Mouse (Mus musculus) liver, postnatal 0 days (tissue): ENCODE data around the gene Prph. TPM values are rescaled to one million over a fixed set of nuclear protein-coding genes. Genes with fewer than 3 reads are reported as not detected.

Experiments used
- ATAC-seq: fragments of 200-750 bp; cut with Nextera tagmentation; 2 replicates; pipeline ENCODE4 v1.8.0; 2017; ENCODE audit warnings: mild to moderate bottlenecking, moderate library complexity
- DNase-seq: peaks from one replicate; pipeline ENCODE4 v3.0.0-alpha.2; 2016
- H3K27ac ChIP-seq: fragments of 300-500 bp; sonication (generic); 2 replicates; pipeline ENCODE4 v1.5.1; 2014; ENCODE audit warnings: antibody characterized with exemption, moderate library complexity, mild to moderate bottlenecking, low read depth
- H3K27me3 ChIP-seq: fragments of 300-500 bp; sonication (generic); 2 replicates; pipeline ENCODE4 v1.6.1; 2014; ENCODE audit warnings: low read length, control low read depth, mixed read lengths; ENCODE audit not compliant: insufficient read depth
- H3K36me3 ChIP-seq: fragments of 300-500 bp; sonication (generic); replicated peaks from 2 replicates; pipeline ENCODE4 v1.6.1; 2014; ENCODE audit warnings: mild to moderate bottlenecking, control low read depth, low read length, moderate library complexity, mixed read lengths; ENCODE audit not compliant: insufficient read depth
- H3K4me1 ChIP-seq: fragments of 300-500 bp; sonication (generic); 2 replicates; pipeline ENCODE4 v1.6.1; 2014; ENCODE audit warnings: antibody characterized with exemption, mild to moderate bottlenecking, control low read depth; ENCODE audit not compliant: insufficient read depth
- H3K4me2 ChIP-seq: fragments of 300-500 bp; sonication (generic); 2 replicates; pipeline ENCODE4 v1.6.1; 2014; ENCODE audit warnings: low read depth, mild to moderate bottlenecking, low read length, moderate library complexity, mixed read lengths
- H3K4me3 ChIP-seq: fragments of 300-500 bp; sonication (generic); 2 replicates; pipeline ENCODE4 v1.5.1; 2014; ENCODE audit warnings: low read depth, low read length
- H3K9ac ChIP-seq: fragments of 300-500 bp; sonication (generic); replicated peaks from 2 replicates; pipeline ENCODE4 v1.6.1; 2014; ENCODE audit warnings: mild to moderate bottlenecking, moderate library complexity
- H3K9me3 ChIP-seq: fragments of 300-500 bp; sonication (generic); 2 replicates; pipeline ENCODE4 v1.6.1; 2016; ENCODE audit warnings: mild to moderate bottlenecking, control low read depth, low read length, mixed read lengths
- CTCF ChIP-seq: sonication (generic); IDR thresholded peaks from 2 replicates; pipeline ENCODE4 v1.5.1; 2016; ENCODE audit warnings: antibody characterized with exemption, low read depth
- EP300 ChIP-seq: IDR thresholded peaks from 2 replicates; pipeline ENCODE4 v1.6.1; 2016; ENCODE audit warnings: antibody characterized with exemption, low read depth, mild to moderate bottlenecking
- WGBS: fragments of 180-500 bp; shearing (Covaris S2); extraction: QIAGEN DNeasy Blood & Tissue Kit; methylation state at CpG from one replicate; pipeline ENCODE4 v1.1.7; 2014; ENCODE audit not compliant: insufficient replicate concordance; 5-methylcytosine and 5-hydroxymethylcytosine counted together
- microRNA-seq: library from miRNA; unstranded; fragments of <30 nt; microRNA quantifications from one replicate; pipeline ENCODE4, GENCODE M21; 2016
- polyA plus RNA-seq: library from polyadenylated mRNA; unstranded; fragments of >200 nt; fragmentation: Nextera tagmentation; extraction: Ambion mirVana; gene quantifications from 2 replicates; pipeline ENCODE4 v1.2.1, GENCODE M21; 2015

Gene Prph
- polyA plus RNA-seq, 1 experiment from 2014 or later, result 0.85 TPM

DNA sequence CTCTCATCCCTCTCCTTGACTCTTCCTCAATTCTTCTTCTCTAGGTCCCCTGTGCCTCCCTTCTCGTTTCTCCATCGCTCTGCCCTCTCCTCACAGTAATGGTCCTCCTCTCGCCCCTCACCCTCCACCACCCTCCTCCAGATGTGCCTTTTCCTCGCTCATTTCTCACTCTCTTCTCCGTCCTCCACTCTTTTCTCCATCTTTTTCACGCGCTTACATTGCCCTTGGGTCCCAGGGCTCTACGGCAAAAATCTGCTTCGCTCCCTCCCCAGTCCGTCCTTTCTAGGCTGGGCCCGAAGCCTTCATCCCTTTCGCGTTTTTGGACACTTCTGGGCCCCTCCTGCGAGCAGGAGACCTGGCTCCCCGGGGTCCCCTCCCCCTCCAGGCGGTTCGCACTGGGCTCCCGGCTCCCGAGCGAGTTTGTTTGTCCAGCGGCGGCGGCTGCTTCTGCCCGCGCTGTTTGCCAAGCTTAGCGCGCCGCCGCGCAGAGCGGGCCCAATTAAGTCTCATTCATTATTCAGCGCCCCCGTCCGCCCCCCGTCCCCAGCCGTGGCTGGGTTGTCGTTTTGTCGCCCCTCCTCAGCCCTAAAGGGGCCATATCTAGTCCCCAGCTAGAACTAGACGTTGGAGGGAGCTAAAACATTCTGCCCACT lies 43.0 kb downstream of the Prph start:
- ATAC-seq, result no peak
- Histone ChIP-seq H3K4me3 (peak overlapping the region; percentile 49), H3K4me2 (peak overlapping the region; percentile 72), H3K4me1 (peaks cover 28% of the 10 kb centered on the region), H3K36me3 (no peaks in the 10 kb centered on the region), H3K9ac (0 out of 2 replicates have a peak overlapping the region, but pooled peaks have one; percentile 26), H3K27me3 (peaks cover 67% of the 10 kb centered on the region), H3K27ac (no peak overlapping the region), H3K9me3 (no peaks in the 10 kb centered on the region)
- no peak for DNase-seq
- TF ChIP-seq EP300 (no peak), CTCF (no peak)
- WGBS, result under 1% methylated on average over 39 of the region's 39 CpGs

DNA sequence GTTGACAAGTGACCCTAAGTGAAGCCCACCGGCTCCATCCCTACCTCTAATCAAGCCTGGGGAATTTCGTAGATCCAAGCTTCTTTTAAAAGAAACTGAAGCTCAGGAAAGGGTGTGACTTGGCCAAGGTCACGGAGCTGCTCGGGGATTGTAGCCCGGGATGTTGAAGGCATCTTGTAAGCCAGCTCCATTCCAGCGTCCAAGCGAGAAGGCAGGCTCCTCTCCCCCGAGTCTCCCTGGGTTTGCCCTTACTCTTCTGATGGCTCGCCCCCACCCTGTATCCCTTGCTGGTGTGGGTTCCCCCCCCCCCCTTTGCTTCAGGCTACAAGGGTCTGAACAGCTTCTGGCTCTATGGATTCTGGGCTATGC lies 43.5 kb downstream of the Prph start:
- H3K4me1 ChIP-seq, result peaks cover 27% of the 10 kb centered on the region
- 4% methylated on average over 9 of the region's 9 CpGs for WGBS
- H3K4me2 ChIP-seq, result peak overlapping the region; percentile 72
- H3K9ac ChIP-seq, result no peak overlapping the region
- DNase-seq (no peak), ATAC-seq (no peak)
- peaks cover 62% of the 10 kb centered on the region for H3K27me3 ChIP-seq
- no peak overlapping the region for H3K27ac ChIP-seq
- H3K4me3 ChIP-seq, result peak overlapping the region; percentile 49
- H3K36me3 ChIP-seq, result no peaks in the 10 kb centered on the region
- no peaks in the 10 kb centered on the region for H3K9me3 ChIP-seq
- TF ChIP-seq CTCF, result no peak
- no peak for TF ChIP-seq EP300

DNA sequence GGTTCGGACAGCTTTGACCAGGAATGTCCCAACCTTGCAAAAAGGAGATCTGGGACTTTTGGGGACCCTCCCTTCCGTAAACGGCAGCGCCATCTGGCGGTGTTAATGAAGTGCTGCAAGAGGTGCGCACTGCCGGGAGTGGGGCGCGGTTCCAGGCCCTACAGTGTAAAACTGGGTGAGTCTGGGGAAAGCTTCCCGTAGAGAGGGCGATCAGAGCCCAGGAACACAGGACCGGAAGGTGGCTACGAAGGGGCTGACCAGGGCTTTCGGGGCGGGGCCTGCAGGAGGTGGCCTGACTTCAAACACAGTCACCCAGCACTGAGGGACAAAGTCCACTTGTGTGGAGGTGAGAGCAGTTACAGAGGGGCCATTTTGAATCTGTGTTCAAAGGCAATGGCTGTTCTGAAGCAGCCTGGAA lies 44.2 kb downstream of the Prph start:
- TF ChIP-seq EP300 (no peak), CTCF (peak; percentile 83)
- peak overlapping the region; percentile 64 for H3K9ac ChIP-seq
- H3K4me1 ChIP-seq, result peaks cover 22% of the 10 kb centered on the region
- H3K27ac ChIP-seq, result peak overlapping the region; percentile 94
- peak overlapping the region; percentile 72 for H3K4me2 ChIP-seq
- H3K27me3 ChIP-seq, result peaks cover 57% of the 10 kb centered on the region
- peak; percentile 82 for DNase-seq
- 3% methylated on average over 15 of the region's 15 CpGs for WGBS
- peak overlapping the region; percentile 49 for H3K4me3 ChIP-seq
- no peaks in the 10 kb centered on the region for H3K36me3 ChIP-seq
- ATAC-seq, result peak; percentile 94
- H3K9me3 ChIP-seq, result no peaks in the 10 kb centered on the region

DNA sequence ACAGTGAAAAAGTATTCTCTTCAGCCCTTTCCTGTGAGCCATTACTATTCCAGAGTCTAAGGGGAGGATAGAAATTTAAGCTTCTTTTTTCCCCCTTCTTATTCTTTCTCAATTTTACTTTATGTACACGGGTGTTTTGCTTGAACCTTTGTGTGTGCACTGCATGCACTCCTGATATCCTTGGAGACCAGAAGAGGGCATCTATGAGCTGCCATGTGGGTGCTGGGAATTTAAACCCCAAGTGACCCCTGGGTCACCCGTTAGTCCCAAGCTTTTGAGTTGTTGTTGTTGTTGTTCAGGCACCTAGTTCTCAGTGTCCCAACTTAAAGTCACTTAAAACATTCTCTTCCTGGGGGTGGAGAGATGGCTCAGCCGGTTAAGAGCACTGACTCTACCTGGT lies 45.0 kb downstream of the Prph start:
- H3K4me1 ChIP-seq, result peaks cover 22% of the 10 kb centered on the region
- H3K4me2 ChIP-seq, result peak overlapping the region; percentile 72
- peak overlapping the region; percentile 94 for H3K27ac ChIP-seq
- H3K4me3 ChIP-seq, result peak overlapping the region; percentile 49
- H3K27me3 ChIP-seq, result peaks cover 50% of the 10 kb centered on the region
- ATAC-seq, result no peak
- no peaks in the 10 kb centered on the region for H3K9me3 ChIP-seq
- H3K36me3 ChIP-seq, result no peaks in the 10 kb centered on the region
- 34% methylated on average over 3 of the region's 3 CpGs for WGBS
- DNase-seq, result no peak
- TF ChIP-seq CTCF, result peak; percentile 36; the same call in 1 of the 2 replicates
- TF ChIP-seq EP300, result no peak
- peak overlapping the region; percentile 64 for H3K9ac ChIP-seq

DNA sequence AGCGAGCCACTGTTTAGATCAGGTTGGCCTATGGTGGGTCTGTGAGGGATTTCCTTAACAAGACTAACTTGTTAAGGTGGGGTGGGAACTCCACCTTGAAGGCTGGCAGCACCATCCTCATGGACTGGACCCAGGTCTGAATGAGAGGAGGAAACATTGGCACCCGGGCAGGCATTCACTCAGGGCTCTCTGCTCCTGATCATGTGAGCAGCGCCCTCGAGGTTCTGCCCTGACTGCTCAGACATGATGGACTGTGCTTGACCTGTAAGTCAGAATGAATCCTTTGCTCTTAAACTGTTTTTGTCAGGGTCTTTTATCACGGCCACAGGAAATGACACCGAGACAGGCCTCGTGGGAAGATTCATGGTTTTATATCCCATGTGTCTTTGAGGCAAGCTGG lies 50.3 kb downstream of the Prph start:
- 38% methylated on average over 7 of the region's 7 CpGs for WGBS
- no peaks in the 10 kb centered on the region for H3K36me3 ChIP-seq
- no peak overlapping the region for H3K27ac ChIP-seq
- no peak for DNase-seq
- H3K9me3 ChIP-seq, result no peaks in the 10 kb centered on the region
- H3K4me1 ChIP-seq, result 0 out of 2 replicates have a peak, but pooled peaks cover 4% of the 10 kb centered on the region
- H3K4me2 ChIP-seq, result no peak overlapping the region
- 0 out of 2 replicates have a peak, but pooled peaks cover 4% of the 10 kb centered on the region for H3K27me3 ChIP-seq
- TF ChIP-seq CTCF (no peak), EP300 (no peak)
- H3K4me3 ChIP-seq, result no peak overlapping the region
- no peak overlapping the region for H3K9ac ChIP-seq
- ATAC-seq, result no peak

DNA sequence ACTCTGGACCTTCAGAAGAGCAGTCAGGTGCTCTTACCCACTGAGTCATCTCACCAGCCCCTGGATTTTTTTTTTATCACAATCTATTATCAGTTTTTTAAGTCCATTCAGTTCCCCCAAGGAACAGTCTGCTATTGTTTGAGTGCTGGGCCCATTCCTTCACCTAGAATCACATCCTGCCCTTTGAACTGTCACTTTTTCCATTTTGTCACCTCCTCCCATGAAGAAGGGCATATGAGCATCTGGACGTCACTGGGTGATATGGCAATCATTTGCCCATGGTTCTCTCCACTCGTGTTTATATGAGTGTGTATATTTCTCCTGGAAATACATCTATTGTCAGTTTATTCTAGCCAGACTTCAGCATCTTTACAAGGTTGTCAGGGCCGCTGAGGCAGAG lies 52.9 kb downstream of the Prph start:
- DNase-seq, result no peak
- 70% methylated on average over 3 of the region's 3 CpGs for WGBS
- Histone ChIP-seq H3K4me3 (no peak overlapping the region), H3K9me3 (no peaks in the 10 kb centered on the region), H3K36me3 (no peaks in the 10 kb centered on the region), H3K27ac (no peak overlapping the region), H3K4me1 (no peaks in the 10 kb centered on the region), H3K9ac (no peak overlapping the region), H3K4me2 (no peak overlapping the region), H3K27me3 (no peaks in the 10 kb centered on the region)
- ATAC-seq, result no peak
- no peak for TF ChIP-seq CTCF

Small RNA genes lying within 50 kb of the gene (microRNA-seq; reads per million reads assigned to microRNA genes)
- not detected for gene Mir6960

Other genes starting within 250 kb of the Prph start
- not detected in 2 replicates for gene Ddn, start 245.7 kb upstream of the Prph start, polyA plus RNA-seq
- gene Prkag1, start 223.7 kb upstream of the Prph start, polyA plus RNA-seq, result 42.0 and 47.4 TPM in 2 replicates
- gene Kmt2d, start 184.0 kb upstream of the Prph start, polyA plus RNA-seq, result 3.0 and 3.6 TPM in 2 replicates
- 1.4 and 1.8 TPM in 2 replicates for gene Rhebl1, start 160.6 kb upstream of the Prph start, polyA plus RNA-seq
- 0.07 TPM in 1 of 2 replicates, not detected in the other for gene Dhh, start 156.6 kb upstream of the Prph start, polyA plus RNA-seq
- 4.9 and 5.1 TPM in 2 replicates for gene Lmbr1l, start 136.9 kb upstream of the Prph start, polyA plus RNA-seq
- 389 and 423 TPM in 2 replicates for gene Tuba1b, start 120.6 kb upstream of the Prph start, polyA plus RNA-seq
- not detected in 2 replicates for gene Gm49450, start 101.6 kb upstream of the Prph start, polyA plus RNA-seq
- 28.1 and 28.7 TPM in 2 replicates for gene Tuba1a, start 101.5 kb upstream of the Prph start, polyA plus RNA-seq
- 149 and 152 TPM in 2 replicates for gene Tuba1c, start 25.3 kb upstream of the Prph start, polyA plus RNA-seq
- gene Troap, start 19.4 kb downstream of the Prph start, polyA plus RNA-seq, result 5.6 and 6.7 TPM in 2 replicates
- 0.12 TPM in 1 of 2 replicates, not detected in the other for gene C1ql4, start 32.6 kb downstream of the Prph start, polyA plus RNA-seq
- 28.2 and 29.6 TPM in 2 replicates for gene Dnajc22, start 38.0 kb downstream of the Prph start, polyA plus RNA-seq
- gene Spats2, start 70.7 kb downstream of the Prph start, polyA plus RNA-seq, result 4.0 and 4.7 TPM in 2 replicates
- gene Kcnh3, start 169.7 kb downstream of the Prph start, polyA plus RNA-seq, result 0.05 and 0.07 TPM in 2 replicates
- 25.1 and 27.2 TPM in 2 replicates for gene Mcrs1, start 196.8 kb downstream of the Prph start, polyA plus RNA-seq
- 7.1 and 8.6 TPM in 2 replicates for gene Prpf40b, start 239.9 kb downstream of the Prph start, polyA plus RNA-seq
- not detected in 2 replicates for gene Fam186b, start 240.7 kb downstream of the Prph start, polyA plus RNA-seq